Mouse (Mus musculus) midbrain, embryonic 10.5 days (tissue): Measurements from ENCODE around the gene Lrrc8e. TPM values are rescaled to one million over a fixed set of nuclear protein-coding genes. Genes with fewer than 3 reads are reported as not detected.
A peak's percentile ranks its signal among the peaks of the same experiment; 100 is the strongest.
"Not testable (repeated sequence)": the region's sequence is repeated elsewhere in the genome, so short reads cannot be mapped to it uniquely, and the experiment has no call there.

Experiments used
- DNase-seq: peaks from one replicate; pipeline ENCODE4 v3.0.0-alpha.2; 2017; ENCODE audit warnings: low spot score
- H3K27ac ChIP-seq: fragments of 300-500 bp; sonication (generic); replicated peaks from 2 replicates; pipeline ENCODE4 v1.5.1; 2016; ENCODE audit warnings: mild to moderate bottlenecking
- H3K27me3 ChIP-seq: fragments of 300-500 bp; sonication (generic); 2 replicates; pipeline ENCODE4 v1.6.1; 2016; ENCODE audit warnings: low read depth, mild to moderate bottlenecking; ENCODE audit not compliant: poor library complexity, severe bottlenecking
- H3K36me3 ChIP-seq: fragments of 300-500 bp; sonication (generic); 2 replicates; pipeline ENCODE4 v1.6.1; 2016; ENCODE audit warnings: mild to moderate bottlenecking, moderate library complexity
- H3K4me1 ChIP-seq: fragments of 300-500 bp; sonication (generic); 2 replicates; pipeline ENCODE4 v1.6.1; 2016
- H3K4me3 ChIP-seq: fragments of 300-500 bp; sonication (generic); 2 replicates; pipeline ENCODE4 v1.5.1; 2016; ENCODE audit warnings: mild to moderate bottlenecking, moderate library complexity
- H3K9me3 ChIP-seq: fragments of 300-500 bp; sonication (generic); replicated peaks from 2 replicates; pipeline ENCODE4 v1.6.1; 2016; ENCODE audit warnings: mild to moderate bottlenecking
- WGBS: fragments of 180-500 bp; shearing (Covaris S2); methylation state at CpG from one replicate; pipeline ENCODE4 v1.1.7; 2016; 5-methylcytosine and 5-hydroxymethylcytosine counted together
- polyA plus RNA-seq: library from polyadenylated mRNA; unstranded; fragments of >200 nt; fragmentation: Nextera tagmentation; extraction: Ambion mirVana; gene quantifications from 2 replicates; pipeline ENCODE4 v1.2.1, GENCODE M21; 2016

The Lrrc8e gene
- polyA plus RNA-seq, 1 experiment from 2014 or later = 0.19 TPM

DNA sequence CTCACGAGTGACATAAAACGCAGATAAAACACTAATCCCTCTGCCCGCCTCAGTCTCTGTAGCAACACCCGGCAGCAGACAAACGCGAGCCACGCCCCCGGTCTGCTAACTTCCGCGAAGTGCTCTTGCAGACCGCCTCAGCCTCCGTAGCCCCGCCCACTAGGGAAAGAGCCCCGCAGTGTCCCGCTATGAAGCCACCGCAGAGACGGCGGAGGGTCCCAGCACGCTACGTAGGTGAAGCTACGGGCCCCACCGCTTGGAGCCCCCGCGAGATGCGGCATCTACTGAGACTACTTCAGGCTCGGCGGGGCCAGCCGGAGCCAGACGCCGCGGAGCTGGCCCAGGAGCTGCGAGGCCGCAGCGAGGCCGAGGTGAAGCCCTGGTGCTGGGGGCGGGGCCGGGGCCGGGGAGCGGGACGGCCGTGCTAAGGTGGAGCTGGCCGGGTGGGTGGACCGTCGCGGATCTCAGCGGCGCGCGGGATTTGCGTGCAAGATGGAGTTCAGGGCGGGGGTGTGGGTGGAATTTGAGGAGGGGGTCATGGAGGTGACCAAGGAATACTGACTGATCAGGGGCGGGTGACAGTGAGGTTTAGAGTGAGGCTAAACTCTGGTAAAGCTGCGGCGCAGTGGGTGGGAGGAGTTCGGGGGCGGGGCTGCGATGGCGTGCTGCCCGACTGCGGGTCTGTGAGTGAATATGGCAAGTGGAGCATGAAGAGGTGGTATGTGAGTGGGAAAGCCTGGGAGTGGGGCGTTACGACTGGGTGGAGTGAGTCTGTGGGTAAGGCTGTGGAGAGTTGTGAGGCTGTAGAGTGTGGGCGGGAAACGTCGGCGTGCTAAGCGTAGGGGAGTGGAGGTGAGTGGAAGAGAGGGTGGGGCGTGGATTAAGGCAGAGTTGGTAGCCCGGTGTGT, 26.6 kb downstream of the Lrrc8e start, which contains the start of gene Snapc2:
Snapc2 (plus strand) TSS at position 147 of the 908 bp plus-strand sequence.
- H3K4me1 ChIP-seq = peaks cover 58% of the 10 kb centered on the region
- peak within 1 kb of the TSS; percentile 95 for H3K27ac ChIP-seq
- peak; percentile 95 for DNase-seq
- WGBS = under 1% methylated on average over 69 of the region's 69 CpGs
- H3K36me3 ChIP-seq = peaks cover 52% of the 10 kb centered on the region
- H3K4me3 ChIP-seq = peak within 1 kb of the TSS; percentile 91
- peaks cover 23% of the 10 kb centered on the region for H3K27me3 ChIP-seq
- no peaks in the 10 kb centered on the region for H3K9me3 ChIP-seq

DNA sequence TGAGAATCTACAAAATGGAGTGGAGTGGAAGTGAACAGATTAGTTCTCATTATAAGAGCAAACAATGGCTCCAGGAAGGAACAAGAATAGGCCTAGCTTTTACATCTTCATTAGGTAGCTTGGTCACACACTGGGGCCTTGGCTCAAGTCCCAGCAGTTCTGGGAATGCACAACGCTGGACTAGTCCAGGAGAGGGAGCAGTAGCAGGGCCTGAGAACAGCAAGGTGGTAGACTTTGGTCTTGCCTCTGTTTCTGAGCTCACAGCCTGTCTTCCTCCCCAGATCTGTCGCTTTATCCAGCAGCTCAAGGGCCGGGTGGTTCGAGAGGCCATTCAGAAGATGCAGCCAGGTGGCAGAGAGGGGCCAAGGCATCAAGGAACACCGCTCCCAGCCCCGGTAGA, 27.4 kb downstream of the Lrrc8e start:
- peak overlapping the region; percentile 91 for H3K4me3 ChIP-seq
- H3K27ac ChIP-seq = no peak overlapping the region
- 67% methylated on average over 6 of the region's 6 CpGs for WGBS
- peaks cover 53% of the 10 kb centered on the region for H3K4me1 ChIP-seq
- no peaks in the 10 kb centered on the region for H3K9me3 ChIP-seq
- no peak for DNase-seq
- H3K36me3 ChIP-seq = peaks cover 49% of the 10 kb centered on the region
- H3K27me3 ChIP-seq = peaks cover 15% of the 10 kb centered on the region

DNA sequence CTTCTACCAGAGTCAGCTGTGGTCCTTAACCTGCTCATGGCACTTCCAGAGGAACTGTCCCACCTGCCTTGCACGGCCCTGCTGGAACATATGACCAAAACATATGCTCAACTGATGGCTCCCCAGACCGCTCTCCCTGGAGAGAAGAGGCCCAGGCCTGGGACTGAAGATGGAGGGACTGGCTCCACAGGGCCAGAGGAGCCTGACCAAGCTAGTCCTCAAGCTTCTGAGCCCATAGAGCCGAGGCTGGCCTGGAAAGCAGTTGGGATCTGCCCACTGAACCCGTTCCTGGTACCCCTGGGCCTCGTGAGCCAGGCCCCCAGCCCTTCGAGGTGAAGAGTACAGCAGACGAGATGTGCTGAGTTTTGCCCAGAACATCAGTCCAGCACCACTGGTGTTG, 28.8 kb downstream of the Lrrc8e start:
- H3K9me3 ChIP-seq, H3K27me3 ChIP-seq, H3K27ac ChIP-seq, H3K4me3 ChIP-seq, DNase-seq: not testable (repeated sequence)
- WGBS = 85% methylated on average over 7 of the region's 7 CpGs
- peaks cover 51% of the 10 kb centered on the region for H3K36me3 ChIP-seq
- H3K4me1 ChIP-seq = peaks cover 53% of the 10 kb centered on the region

DNA sequence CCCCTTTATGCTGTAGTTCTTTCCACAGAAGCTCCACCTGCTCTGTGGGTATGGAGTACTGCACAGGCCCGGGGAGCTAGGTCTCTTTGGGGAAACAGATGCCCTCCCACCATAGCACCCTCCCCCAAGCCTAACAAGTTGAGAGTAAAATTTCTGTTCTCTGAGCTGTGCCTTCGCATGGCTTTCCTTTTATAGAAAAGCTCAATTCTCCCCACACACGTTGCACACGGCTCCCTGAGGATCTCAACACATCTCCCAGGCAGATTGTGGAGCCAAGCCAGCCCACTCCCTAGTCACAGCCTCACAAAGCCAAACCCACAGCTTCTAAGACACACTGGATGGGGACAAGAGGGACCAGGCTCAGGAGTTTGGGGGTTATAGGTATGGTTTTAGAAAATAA, 30.3 kb downstream of the Lrrc8e start:
- Histone ChIP-seq H3K4me3 (peak overlapping the region; percentile 91; the same call in 1 of the 2 replicates), H3K27ac (peak overlapping the region; percentile 99; the same call in 1 of the 2 replicates), H3K4me1 (peaks cover 50% of the 10 kb centered on the region), H3K9me3 (no peaks in the 10 kb centered on the region), H3K27me3 (no peaks in the 10 kb centered on the region), H3K36me3 (peaks cover 65% of the 10 kb centered on the region)
- no peak for DNase-seq
- WGBS = 76% methylated on average over 4 of the region's 4 CpGs

DNA sequence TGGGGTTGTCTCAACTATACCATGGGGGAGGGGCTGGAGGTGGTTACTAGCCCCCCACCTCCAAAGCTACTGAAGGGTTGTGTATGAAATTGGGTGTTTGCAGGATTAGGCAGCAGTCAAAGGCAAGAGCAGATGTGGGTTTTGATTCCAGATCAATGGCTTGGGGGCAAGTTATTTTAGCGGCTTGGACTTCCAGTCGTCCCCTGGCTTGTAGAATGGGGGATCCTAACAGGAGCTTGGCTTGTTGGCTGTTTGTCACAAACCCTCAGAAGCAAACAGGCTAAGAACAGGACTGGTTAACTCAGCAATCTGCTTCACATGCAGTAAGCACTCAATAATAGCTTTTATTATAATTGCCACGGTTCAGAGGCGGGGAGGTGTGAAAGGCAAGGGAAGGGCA, 30.7 kb downstream of the Lrrc8e start:
- Histone ChIP-seq H3K4me1 (peaks cover 46% of the 10 kb centered on the region), H3K27me3 (no peaks in the 10 kb centered on the region), H3K9me3 (no peaks in the 10 kb centered on the region), H3K36me3 (peaks cover 70% of the 10 kb centered on the region), H3K4me3 (peak overlapping the region; percentile 91), H3K27ac (peak overlapping the region; percentile 99)
- no peak for DNase-seq
- 78% methylated on average over 4 of the region's 4 CpGs for WGBS

DNA sequence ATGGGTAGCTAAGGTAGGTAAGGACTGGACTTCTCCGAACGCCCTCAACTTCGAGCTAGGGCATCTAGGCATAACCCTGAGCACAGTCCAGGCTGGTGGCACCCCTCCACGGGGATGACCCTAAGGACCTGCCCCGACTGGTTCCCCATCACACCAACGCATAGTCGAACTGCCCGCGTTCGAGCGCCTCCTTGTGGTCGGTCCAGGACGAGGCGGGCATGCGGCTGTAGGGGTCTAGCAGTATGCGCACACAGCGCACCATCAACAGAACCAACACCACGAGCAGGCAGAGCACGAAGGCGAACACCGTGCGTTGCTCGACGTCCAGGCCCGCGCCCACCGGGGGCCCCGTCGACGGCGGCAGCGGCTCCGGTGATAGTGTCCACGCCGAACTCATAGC, 31.6 kb downstream of the Lrrc8e start:
- Histone ChIP-seq H3K4me1 (peaks cover 42% of the 10 kb centered on the region), H3K36me3 (peaks cover 79% of the 10 kb centered on the region), H3K27ac (peak overlapping the region; percentile 99), H3K27me3 (no peaks in the 10 kb centered on the region), H3K4me3 (peak overlapping the region; percentile 91), H3K9me3 (no peaks in the 10 kb centered on the region)
- DNase-seq = peak; percentile 89
- WGBS = 3% methylated on average over 35 of the region's 35 CpGs

DNA sequence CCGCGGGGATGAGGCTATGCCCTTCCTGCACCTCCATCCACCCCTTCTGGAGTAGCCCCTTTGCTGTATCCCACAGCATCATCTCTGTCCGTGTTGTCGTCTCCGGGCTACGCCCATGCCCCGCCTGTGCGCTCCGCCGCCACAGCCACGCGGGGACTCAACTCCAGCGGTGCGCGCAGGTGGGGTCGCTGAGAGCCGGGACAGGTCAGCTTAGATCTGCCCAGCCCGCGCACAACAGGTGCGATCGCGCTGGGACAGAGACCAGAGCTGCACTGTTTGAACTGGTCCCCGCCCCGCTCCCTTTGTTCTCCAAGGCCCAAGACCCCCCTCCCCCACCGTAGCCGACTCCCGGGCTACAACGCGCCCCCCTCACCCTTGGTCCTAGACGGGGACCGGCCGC, 32.1 kb downstream of the Lrrc8e start:
- no peak for DNase-seq
- Histone ChIP-seq H3K4me1 (peaks cover 38% of the 10 kb centered on the region), H3K9me3 (no peaks in the 10 kb centered on the region), H3K27me3 (no peaks in the 10 kb centered on the region), H3K27ac (peak overlapping the region; percentile 99), H3K36me3 (peaks cover 83% of the 10 kb centered on the region), H3K4me3 (peak overlapping the region; percentile 91)
- 0% methylated on average over 32 of the region's 32 CpGs for WGBS

DNA sequence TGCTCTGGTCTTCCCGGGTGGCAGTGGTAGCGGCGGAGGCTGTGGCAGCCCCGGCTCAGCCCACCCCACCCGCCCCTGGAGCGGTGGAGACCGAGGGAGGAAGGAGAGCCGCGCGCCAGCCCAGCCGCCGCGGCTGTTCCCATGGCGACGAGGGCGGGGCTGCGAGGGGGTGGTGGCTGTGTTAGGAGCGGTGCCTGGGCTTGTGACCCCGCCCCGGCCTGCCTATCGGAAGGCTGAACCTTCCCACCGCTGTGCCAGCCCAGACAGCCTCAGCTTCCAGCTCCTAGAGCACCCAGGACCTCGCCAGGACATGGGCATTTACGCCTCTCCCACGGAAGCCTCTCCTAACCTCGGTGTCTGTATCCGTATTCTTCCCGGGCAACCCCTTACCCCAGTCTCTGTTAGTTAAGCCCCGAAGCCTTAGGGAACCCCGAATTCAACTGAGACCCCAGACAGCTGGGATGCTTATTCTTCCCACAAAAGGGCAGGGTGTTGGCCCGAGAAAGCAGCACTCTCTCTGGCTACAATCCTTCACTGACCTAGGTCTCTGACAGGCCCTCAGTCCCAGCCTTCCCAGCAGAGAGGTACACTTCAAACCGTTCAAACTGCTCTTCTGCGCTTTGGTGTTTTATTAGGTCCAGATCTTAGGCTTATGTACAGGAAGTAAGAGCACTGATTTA, 32.6 kb downstream of the Lrrc8e start, which contains the start of gene Ctxn1:
Ctxn1 (minus strand) TSS at position 150 of the 680 bp plus-strand sequence.
- Histone ChIP-seq H3K4me1 (peaks cover 32% of the 10 kb centered on the region), H3K27ac (peak within 1 kb of the TSS; percentile 99), H3K4me3 (peak within 1 kb of the TSS; percentile 91), H3K36me3 (peaks cover 87% of the 10 kb centered on the region), H3K27me3 (no peaks in the 10 kb centered on the region), H3K9me3 (no peaks in the 10 kb centered on the region)
- WGBS = 7% methylated on average over 33 of the region's 33 CpGs
- peak; percentile 97 for DNase-seq

DNA sequence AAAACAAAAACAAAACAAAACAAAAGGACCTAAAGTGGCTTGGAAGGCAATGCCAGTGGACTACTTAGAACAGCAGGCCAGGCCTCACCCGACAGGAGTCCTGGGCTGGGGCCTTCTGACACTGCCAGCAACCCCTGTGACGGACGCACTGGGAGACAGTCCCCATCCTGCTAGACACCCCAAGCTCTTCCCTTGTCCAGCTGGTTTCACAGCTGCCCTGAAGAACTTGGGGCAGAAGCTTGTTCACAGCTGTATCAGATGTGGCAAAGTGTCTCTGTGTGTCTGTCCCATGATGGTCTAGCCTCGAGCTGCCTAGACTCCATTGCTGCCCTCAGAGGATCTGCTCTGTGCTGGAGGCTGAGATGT, 33.2 kb downstream of the Lrrc8e start:
- 89% methylated on average over 4 of the region's 4 CpGs for WGBS
- H3K9me3 ChIP-seq = no peaks in the 10 kb centered on the region
- no peaks in the 10 kb centered on the region for H3K27me3 ChIP-seq
- peaks cover 30% of the 10 kb centered on the region for H3K4me1 ChIP-seq
- peak overlapping the region; percentile 91; the same call in 1 of the 2 replicates for H3K4me3 ChIP-seq
- peak overlapping the region; percentile 99; the same call in 1 of the 2 replicates for H3K27ac ChIP-seq
- no peak for DNase-seq
- H3K36me3 ChIP-seq = peaks cover 87% of the 10 kb centered on the region

DNA sequence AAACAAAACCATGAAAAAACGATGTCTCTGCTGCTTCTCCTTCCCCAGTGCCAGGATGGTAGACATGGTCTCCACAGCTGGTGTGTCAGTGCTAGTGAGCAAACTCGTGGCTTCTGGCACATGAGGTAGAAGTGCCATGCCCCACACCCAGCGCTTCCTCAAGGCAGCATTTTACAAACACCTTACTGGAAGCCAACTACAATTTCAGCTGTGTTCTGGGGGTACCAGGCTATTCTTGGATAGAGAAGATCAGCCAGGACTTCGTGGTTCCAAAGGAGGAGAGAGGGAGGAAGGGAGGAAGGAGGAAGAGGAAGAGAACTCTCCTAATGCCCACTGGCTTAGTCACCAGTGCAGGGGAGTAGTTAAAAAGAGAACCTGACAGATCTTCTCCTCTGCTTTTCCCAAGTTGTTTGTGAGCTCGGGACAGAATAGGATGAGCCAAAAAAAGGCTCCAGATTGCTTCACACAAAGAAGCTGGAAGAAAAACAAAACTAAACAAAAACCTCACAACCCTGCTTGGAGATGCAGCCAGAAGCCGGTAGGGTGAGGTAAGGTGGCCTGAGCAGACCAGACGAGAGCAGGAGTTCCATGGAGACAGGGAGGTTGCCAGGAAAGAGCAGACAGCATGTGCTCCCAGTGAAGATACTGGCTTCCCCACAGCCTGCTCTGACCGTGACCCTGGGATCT, 36.6 kb downstream of the Lrrc8e start:
- WGBS = 85% methylated on average over 8 of the region's 8 CpGs
- Histone ChIP-seq H3K4me3 (no peak overlapping the region), H3K9me3 (no peaks in the 10 kb centered on the region), H3K27ac (no peak overlapping the region), H3K27me3 (no peaks in the 10 kb centered on the region), H3K36me3 (peaks cover 87% of the 10 kb centered on the region), H3K4me1 (peaks cover 13% of the 10 kb centered on the region)
- no peak for DNase-seq

DNA sequence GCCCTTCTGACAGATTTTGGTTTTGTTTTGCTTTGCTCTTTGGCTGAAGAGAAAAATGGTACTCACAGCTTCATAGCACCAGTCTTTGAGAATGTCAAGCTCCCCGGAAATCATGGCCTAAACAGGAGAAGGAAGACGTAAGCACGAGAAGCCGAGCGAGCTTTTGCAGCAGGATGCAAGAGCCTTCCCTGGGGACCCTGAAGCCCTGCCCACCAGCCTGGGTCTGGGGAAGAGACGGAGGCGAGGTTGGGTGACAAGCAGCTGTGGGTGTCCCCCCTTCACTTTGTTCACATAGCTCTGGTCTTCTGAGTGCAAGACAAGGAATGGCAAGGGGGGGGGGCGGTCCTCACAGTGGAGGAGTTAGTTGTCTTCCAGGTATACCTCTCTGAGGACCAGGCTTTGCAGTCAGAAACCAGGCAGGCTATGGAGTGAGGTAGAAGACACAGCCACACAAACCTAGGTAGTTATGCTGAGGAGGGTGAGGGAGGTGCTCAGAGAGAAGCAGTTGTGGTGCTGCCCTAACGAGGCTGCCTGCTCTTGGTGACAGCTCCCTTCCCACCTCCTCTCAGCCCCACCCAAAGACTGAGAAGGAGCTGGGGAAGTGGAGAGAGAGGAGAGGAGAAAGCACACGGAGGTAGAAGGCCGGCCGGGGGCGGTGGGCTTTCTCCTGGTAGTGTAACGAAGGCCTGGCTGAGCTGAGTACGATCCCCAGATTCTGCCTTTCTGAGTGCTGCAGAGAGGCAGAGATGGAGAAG, 38.7 kb downstream of the Lrrc8e start:
- H3K9me3 ChIP-seq = no peaks in the 10 kb centered on the region
- peaks cover 100% of the 10 kb centered on the region for H3K36me3 ChIP-seq
- no peak overlapping the region for H3K27ac ChIP-seq
- WGBS = 92% methylated on average over 15 of the region's 15 CpGs
- no peaks in the 10 kb centered on the region for H3K27me3 ChIP-seq
- no peaks in the 10 kb centered on the region for H3K4me1 ChIP-seq
- no peak overlapping the region for H3K4me3 ChIP-seq
- DNase-seq = no peak

DNA sequence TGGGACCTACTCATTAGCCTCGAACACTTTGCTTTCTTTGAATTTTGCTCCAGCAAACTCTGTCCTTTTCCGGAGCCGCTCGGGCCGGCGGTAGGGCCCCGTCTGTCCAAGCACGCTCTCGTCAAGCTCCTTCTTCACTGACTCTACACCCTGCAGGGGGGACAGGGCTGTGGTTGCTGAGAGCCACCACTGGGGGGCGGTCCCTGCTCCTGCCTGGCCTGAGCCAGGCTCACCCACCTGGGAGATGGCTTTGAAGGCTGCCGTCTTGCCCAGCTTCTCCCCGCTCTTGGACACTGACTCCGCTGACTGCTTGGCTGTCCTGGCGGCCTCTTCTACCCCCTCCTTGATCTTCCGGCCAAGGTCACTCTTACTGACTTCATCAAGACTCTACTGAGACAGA, 41.0 kb downstream of the Lrrc8e start:
- WGBS = 81% methylated on average over 15 of the region's 15 CpGs
- Histone ChIP-seq H3K27me3 (no peaks in the 10 kb centered on the region), H3K27ac (no peak overlapping the region), H3K36me3 (peaks cover 99% of the 10 kb centered on the region), H3K9me3 (no peaks in the 10 kb centered on the region), H3K4me3 (no peak overlapping the region), H3K4me1 (no peaks in the 10 kb centered on the region)
- peak; percentile 28 for DNase-seq
